Mouse (Mus musculus): ENCODE data around the gene Plin2. TPM values are rescaled to one million over a fixed set of nuclear protein-coding genes. Genes with fewer than 3 reads are reported as not detected.
"Not testable (repeated sequence)": the region's sequence is repeated elsewhere in the genome, so short reads cannot be mapped to it uniquely, and the experiment has no call there.

Gene Plin2
- total RNA-seq, 2 experiments from 2014 or later, result 9.8 to 12.5 TPM

DNA sequence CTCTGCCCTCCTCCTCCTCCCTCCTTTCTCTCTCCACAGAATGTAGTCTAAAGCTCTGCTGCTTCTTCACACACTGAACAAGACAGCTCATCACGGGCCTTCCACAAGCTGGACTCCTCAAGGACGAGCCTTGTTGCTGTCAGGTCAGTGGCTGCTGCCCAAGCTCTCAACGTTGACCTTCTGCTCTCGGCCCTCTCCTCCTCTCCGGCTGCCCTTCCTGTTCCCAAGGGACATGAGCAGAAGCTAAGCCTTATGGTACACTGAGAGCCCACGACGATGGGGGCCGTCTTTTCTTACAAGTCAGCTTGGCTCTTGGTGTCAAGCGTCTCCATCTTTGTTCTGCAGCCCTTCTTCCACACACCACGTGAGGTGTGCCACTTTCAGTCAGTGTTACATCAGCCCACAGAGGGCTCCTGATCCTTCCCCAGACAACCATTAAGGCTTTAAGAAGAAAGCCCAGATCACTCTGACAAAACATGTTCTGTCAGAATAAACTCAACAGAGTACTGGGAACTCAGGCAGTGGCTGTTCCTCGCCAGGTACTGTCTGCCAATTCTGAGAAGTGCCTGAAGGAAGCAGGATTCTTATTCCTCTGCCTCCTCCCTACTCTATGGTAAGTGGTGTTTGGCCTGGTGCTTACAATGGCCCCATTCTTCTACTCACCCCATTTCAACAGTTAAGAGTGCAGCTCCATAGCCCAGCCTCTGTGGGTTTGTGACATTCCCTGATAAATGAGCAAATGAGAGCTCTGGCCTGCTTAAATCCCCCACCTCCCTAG, 15.6 kb upstream of the Plin2 start:
- DNase-seq (ENCODE audit: low spot score in 2 of 2), result no peak
- intact Hi-C loops (cut with DNase I), result no loop called here

DNA sequence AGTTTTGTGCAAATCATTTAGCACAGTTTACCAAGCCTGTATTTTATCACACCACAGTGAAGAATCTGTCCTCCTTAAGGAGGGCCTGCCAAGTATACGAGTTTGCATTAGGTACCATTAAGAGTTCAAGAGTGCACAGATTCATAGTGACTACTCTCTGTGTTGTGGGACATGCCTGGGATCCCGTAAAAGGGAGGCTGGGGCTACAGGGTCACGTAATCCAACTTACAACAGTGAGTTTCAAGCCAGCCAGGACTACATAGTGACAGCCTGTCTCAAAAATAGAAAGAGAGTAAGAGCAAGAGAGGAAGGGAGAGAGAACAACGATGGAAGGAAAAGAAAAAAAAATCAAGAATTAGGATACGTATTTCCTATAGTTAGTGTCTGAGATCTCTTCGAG, 14.9 kb upstream of the Plin2 start:
- intact Hi-C loops (cut with DNase I), result no loop called here
- DNase-seq (ENCODE audit: low spot score in 2 of 2), result no peak

DNA sequence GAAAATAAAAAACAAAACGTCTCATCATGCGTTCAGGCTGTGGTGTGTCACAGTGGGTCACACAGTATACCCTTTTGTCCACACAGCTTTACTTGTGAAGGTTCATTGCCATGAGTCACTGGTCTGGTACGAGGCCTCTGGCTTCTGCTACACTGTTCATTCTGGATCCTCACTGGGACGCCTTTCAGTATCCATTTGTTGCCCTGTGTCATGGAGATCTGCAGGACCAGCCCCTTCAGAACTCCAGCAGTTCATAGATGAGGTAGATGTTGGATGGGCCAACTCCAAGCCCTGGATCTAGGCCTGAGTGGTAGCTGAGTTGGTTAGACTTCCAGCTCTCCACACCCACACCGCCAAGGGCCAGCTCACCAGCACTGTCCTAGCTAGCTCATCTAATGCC, 13.9 kb upstream of the Plin2 start:
- DNase-seq (ENCODE audit: low spot score in 2 of 2), result no peak
- intact Hi-C loops (cut with DNase I), result no loop called here

DNA sequence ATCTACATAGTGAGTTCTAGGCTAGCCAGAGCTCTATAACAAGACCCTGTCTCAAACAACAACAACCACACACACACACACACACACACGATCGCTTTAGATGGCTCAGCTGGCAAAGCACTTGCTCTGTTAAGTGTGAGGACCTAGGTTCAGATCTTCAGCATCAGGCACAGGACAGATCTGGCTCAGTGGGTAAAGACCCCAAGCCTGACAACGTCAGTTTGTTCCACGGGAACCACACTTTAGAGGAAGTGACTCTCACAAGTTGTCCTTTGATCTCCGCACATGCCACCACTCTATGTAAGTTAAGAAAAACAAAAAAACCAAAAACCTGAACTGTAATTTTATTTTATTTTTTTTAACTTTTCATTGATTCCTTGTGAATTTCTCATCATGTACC, 13.4 kb upstream of the Plin2 start:
- intact Hi-C loops (cut with DNase I), result no loop called here
- no peak for DNase-seq (ENCODE audit: low spot score in 2 of 2)

DNA sequence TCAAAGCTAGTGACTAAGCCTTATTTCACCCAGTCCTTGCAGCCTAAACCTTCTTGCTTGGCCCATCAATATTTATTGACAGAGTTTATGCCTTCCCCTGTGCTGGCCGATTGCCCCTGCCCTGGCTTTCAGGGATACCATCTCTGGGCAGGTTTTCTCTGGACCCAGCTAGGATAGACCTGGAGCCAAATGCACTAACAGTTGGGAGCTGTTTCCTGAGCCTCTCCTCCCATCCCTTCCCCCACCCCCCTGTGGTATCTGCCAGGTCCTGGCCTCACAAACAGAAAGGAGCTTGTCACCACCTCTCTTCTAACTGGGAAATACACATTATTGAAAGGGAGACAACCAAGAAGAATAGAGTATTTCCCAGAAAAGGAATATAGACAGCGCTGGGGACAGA, 12.0 kb upstream of the Plin2 start:
- no peak for DNase-seq (ENCODE audit: low spot score in 2 of 2)
- intact Hi-C loops (cut with DNase I), result no loop called here

DNA sequence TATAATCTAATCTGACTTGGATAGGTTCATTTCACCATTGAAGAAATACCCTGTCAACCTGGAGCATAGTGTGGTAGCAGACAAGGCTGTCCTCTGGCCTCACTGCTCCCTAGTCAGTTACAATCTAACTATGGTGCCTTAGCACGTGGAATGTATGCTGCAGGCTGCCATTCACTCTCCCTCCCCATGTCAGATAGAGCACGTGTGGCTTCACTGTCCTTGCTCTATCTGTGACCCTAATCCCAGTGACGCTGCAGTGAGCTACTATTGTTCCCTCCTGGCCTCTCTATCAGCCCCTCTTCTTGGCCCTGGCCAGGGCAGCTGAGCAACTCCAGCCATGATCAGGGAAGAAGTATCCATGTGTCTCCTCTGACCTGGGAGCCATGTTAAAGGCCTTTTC, 11.6 kb upstream of the Plin2 start:
- intact Hi-C loops (cut with DNase I), result no loop called here
- no peak for DNase-seq (ENCODE audit: low spot score in 2 of 2)

DNA sequence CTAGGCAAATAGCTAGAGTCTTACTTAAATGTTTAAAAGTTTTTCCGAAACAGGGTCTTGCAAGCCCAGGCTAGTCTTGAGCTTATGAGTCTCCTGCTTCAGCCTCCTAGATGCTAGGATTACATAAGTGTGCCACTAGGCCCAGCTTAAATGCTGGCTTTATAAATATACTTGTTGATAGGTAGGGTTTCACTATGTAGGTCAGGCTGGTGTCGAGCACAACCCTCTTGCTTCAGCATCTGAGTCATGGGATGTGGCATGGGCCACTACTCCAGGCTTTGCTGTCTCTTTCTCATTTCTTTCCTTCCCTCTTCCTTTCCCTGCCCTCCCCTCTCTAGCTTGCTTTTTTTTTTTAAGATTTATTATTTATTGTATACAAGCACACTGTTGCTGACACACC, 9.8 kb upstream of the Plin2 start:
- intact Hi-C loops (cut with DNase I), result no loop called here
- no peak for DNase-seq (ENCODE audit: low spot score in 2 of 2)

DNA sequence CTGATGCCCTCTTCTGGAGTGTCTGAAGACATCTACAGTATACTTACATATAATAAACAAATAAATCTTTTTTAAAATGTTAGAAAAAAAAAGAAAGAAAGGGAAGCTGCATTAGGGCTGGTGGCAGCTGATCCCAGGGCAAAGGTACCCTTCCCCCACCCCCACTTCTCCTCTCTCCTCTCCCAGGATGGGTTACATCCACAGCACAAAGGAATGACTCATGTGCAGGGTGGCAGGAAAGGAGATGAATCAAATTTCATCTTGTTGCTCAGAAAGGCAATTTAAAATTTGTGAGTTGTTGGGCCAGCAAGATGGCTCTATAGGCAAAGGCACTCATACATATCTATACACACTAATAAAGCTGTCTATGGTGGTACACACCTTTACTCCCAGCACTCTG, 6.9 kb upstream of the Plin2 start:
- no peak for DNase-seq (ENCODE audit: low spot score in 2 of 2)
- intact Hi-C loops (cut with DNase I), result no loop called here

DNA sequence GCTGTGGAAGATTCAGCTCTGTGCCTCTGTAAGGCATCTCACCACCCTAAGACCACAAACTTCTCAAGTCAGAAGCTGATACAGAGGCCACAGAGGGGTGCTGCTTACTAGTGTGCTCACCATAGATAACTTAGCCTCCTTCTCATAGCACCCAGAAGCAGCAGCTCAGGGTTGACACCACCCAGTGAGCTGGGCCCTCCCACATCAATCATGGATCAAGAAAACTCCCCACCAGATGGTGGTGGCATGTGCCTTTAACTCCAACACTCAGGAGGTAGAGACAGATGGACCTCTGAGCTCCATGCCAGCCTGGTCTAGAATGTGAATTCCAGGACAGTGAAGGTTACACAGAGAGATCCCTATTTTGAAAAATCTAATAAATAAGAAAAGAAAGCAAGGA, 4.9 kb upstream of the Plin2 start:
- intact Hi-C loops (cut with DNase I); DNase-seq (ENCODE audit: low spot score in 2 of 2): not testable (repeated sequence)

DNA sequence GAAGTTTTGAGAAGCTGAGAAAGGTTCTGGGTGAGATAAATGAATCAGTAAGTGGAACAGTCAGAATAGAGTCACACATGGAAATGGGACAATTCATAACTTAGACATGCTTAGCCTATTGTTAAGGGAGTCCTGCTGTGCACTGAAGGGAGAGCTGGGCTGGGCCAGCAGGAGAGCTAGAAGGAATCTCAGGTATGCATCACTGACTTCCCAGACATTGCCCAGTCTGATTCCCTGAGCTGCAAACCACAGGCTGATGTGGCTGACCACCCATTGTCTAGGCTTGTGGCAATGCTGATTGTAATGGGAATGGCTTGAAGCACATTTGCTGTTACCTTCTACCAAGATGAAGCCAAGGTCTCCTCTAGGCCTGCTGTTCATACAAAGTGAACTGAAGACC, 4.3 kb upstream of the Plin2 start:
- intact Hi-C loops (cut with DNase I); DNase-seq (ENCODE audit: low spot score in 2 of 2): not testable (repeated sequence)

DNA sequence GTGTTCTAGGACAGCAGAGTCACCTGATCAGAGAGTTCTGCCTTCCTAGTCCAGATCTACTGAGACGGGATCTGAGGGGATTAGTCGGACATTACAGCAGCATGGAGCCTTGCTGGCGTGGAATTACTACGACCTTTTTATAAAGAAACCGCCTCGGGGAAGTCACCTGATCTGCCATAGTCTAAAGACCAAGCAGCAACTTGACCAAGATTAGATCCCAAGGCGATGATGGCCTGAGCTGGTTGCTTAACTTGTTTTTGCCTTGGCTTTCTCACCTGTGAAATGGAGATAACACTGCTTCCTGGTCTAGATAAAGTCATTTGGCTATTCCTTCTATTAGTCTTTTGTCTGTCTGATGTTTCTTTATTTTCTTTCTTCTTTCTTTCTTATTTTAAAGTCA, 2.6 kb upstream of the Plin2 start:
- intact Hi-C loops (cut with DNase I), result no loop called here
- no peak for DNase-seq (ENCODE audit: low spot score in 2 of 2)

DNA sequence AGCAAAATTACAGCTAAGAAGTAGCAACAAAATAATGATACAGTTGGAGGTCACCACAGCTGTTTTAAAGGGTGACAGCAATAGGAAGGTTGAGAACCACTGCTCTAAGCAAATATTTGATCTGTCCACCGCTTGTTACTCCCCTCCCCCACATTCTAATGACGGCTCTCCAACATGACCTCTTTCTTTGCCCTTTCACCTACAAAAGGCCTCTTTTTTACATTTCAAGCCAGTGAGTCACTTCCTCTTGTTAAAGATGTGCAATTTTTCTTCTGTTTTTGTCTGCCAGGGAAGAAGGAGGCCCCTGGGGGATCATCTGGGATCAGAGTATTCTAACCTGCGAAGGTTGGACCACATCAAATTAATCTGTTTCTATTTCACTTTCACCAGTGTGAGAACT, 1.9 kb upstream of the Plin2 start:
- no peak for DNase-seq (ENCODE audit: low spot score in 2 of 2)
- intact Hi-C loops (cut with DNase I), result no loop called here

DNA sequence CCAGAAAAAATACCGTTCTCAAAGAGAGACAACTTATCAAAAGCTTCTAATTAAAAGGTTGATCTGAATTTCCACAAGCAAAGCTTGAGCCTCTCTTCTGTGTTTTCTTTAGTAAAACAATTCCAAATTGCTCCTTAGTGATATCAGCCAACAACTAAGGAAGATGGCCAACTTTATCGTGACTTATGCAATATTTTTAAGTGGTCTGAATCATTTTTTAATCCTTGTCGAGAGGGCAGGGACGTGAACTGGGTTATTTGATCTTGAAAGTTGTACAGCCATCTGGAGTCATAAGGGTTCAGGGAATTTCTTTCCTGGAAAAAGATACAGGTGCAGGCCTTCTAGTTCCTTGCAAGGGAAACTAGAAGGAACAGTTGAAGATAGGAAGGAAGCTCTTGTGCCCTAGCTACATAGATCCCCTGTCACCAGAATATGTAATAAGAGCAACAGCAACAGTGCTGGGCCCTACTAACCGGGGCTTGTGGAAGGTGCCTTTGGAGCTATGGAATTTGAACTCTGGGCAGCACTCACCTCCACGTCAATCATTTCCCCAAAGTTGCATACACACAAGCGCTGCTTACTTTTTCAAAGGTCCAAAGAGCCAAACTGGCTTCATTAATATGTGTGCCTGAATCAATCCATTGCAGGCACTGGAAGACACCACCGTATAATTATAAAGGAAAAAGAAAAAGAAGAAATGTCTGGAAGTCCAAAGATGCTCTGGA, 884 bp upstream of the Plin2 start:
- intact Hi-C loops (cut with DNase I), result no loop called here
- no peak for DNase-seq (ENCODE audit: low spot score in 2 of 2)

DNA sequence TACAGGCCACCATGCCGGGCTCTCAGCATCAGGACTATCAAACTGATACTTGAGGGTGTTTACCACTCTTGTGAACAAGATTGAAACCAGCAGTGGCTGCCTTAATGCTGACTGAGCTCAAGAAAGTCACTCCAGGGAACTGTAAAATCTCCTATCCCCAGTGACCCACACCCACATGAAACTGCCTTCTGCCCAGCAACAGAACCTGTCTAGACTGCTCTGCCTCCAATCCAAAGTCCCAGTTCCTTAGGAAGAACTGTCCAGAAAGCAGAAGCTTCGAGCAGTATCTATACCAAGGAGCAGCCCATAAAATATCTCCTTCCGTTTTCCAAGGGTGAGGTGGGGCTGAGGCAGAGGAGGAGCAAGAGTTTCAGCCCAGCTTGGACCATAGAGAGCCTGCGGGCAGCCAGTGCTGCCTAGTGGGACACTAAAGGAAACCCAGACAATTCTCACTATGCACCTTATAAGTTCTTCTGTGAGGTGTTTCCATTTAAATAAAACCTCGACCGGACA, 563 bp downstream of the Plin2 start:
- intact Hi-C loops (cut with DNase I), result not testable (repeated sequence)

DNA sequence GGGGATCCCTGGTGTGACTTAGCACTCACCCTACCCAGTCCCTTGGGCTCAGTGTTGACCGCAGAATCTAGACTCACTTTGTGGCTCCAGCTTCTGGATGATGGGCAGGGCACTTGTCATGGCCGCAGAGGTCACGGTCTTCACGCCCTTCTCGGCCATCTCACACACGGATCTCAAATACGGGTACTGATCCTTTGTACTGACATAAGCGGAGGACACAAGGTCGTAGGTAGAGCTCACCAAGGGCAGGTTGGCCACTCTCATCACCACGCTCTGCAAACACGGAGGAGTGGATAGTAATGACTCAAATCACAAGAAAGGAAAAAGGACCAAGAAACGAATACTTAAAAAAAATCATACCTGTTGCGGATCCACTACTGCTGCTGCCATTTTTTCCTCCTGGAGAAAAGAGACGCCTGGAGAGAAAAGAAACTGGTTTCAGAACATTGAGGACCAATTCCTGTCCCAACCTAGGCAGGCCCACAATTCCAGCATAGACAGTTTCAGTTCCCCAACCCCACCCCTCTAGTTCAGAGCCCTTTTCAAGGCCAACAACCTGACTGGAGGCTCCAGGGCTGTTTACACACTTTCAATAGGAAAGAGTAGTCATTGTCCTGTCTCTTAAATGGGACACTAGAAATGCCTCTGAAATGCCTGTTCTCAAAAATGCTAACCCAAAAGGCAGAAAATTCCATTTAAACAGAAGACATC, 1.4 kb downstream of the Plin2 start:
- intact Hi-C loops (cut with DNase I), result no loop called here
- no peak for DNase-seq (ENCODE audit: low spot score in 2 of 2)

More for the DNA sequence above, 563 bp downstream of the Plin2 start:
- not testable (repeated sequence) for DNase-seq (ENCODE audit: low spot score in 2 of 2)

DNA sequence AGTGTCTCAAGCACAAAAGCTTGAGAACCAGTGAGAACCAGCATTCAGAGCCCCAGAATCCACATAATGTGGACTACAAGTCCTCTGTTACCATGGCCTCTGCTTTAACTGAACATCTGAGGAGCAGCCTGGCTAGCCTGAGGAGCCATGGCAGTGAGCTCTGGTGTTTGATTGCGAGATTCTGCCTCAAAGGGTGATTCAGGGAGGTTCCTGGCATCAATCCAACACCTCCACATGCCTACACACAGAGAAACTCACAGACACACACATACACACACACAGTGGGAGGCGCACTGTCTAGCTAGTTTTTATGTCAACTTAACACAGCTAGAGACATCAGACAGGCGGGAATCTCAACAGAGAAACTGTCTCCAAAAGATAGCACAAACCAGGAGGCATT, 4.3 kb downstream of the Plin2 start:
- intact Hi-C loops (cut with DNase I), result no loop called here
- DNase-seq (ENCODE audit: low spot score in 2 of 2), result no peak

DNA sequence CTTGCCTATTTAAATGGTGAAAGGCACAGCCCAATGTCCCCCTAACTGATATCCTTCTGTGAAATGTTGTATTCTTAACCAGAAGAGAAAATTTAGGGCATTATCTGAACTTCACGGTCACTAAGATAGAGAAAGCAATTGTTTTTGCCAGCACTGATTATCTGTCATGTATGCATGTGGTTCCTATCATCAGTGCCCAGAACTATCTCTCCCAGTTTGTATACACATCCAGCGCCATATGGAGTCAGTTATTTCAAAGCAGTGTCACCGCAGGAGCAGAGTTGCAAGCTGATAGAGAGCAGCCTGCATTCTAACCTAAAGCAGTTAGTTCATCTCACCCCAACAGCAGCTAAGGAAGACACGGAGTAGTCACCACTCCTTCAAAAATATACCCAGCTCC, 5.9 kb downstream of the Plin2 start:
- DNase-seq (ENCODE audit: low spot score in 2 of 2), result no peak
- intact Hi-C loops (cut with DNase I), result no loop called here

DNA sequence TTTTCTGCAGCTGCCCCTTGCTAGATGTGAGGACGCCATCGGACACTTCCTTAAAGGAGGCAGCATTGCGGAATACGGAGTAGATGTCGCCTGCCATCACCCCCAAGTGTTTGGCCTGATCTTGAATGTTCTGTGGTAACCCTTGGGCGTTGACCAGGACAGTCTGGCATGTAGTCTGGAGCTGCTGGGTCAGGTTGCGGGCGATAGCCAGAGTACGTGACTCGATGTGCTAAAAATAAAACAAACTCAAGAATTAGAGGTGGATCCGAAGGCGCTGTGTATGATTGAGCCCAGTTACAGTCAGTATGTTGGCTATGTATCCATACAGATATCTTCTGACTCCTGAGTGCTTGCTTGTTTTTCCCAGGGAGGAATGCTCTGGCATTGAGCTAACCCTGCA, 12.7 kb downstream of the Plin2 start:
- intact Hi-C loops (cut with DNase I), result no loop called here
- no peak for DNase-seq (ENCODE audit: low spot score in 2 of 2)

DNA sequence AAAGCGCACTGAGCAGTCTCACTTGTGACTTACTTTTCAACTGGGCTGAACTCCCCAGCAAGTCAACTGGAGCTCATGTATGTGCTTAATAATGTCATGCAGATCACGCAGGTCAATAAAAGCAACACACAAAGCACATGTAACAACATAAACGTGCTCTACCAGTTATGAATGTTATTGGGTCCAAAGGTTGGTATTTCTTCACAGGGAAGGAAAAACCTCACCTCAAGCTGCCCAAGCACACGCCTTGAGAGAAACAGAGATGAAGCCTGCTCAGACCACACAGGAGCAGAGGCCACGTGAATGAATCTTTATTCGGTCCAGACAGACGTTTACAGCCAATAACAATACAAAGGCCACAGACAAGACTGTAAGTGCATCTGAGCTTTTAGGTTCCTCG, 13.4 kb downstream of the Plin2 start:
- DNase-seq (ENCODE audit: low spot score in 2 of 2); intact Hi-C loops (cut with DNase I): not testable (repeated sequence)

DNA sequence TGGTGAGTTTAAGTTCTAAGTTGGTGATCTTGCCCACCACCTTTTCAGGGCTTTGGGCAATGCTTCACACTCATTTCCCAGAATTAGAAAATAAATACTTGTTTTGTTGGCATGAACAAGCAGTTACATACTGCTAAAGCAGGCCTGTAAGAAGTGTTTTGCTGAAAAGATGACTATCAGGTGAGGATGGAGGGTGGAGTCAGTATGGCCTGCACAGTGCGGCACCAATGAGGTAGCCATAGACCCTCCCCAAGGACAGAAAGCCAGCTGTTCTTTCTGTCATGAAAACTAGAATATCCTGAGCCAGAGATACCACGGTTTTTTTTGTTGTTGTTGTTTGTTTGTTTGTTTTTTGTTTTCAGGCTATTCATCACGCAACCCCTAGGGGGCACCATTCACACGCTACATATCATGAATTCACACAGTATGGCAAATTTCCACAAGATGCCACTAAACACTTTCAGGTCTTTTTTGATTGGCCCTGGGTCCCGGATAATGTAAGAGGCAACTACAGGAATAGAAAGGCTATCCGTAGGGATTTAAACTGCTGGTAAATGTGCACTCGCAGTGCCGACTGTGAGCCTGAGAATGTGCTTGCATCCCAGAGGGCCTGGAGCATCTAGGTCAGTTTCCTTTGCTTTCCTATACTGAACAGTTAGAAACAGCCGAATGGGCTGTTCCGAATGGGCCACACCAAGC, 18.0 kb downstream of the Plin2 start:
- intact Hi-C loops (cut with DNase I), result loop anchor here (1.0 kb wide), 1 partner anchor 45 kb away; no protein-coding TSS in a partner anchor
- DNase-seq (ENCODE audit: low spot score in 2 of 2), result no peak
